In the genomic region with DNA sequence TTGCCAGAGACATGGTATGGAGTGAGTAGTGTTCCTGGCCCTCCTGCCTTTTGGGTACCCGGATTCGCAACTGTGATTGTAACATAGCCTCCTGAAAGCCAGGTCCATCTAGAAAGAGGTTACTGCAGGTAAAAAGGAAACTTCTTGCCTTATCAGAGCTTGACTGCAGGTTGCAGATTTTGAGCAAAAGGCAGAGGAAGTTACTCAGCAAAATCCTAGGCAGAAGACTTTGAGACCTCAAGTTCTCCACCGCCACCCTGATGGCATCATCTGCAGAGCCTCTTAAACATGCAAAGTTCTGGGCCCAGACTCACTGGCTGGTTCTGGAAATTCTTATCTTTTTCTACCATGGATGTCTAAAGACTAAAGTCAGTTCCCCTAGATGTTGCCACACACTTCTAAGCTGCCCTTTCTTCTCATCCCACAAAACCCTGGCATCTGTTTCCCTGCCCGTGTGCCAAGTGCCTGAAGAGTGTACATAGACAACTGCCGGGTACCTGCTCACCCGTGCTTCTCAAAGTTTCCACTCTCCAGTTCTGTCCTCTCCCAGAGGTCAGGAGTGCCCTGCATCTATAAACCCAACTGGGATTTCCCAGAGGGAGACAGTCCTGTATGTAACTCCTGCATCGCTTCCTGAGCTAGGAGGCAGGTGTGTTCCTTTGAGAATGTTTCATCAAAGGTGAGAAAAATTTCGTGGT, we compare ENCODE assay signal across 7 mouse cellular contexts. TPM values are rescaled to one million over a fixed set of nuclear protein-coding genes. Genes with fewer than 3 reads are reported as not detected.
A peak's percentile ranks its signal among the peaks of the same experiment; 100 is the strongest.
DNase-seq lines count a peak whose midpoint lies in the region; ATAC-seq and TF ChIP-seq lines count a peak whose summit lies in the region.

No protein-coding gene starts in this region.

- ATAC-seq in lung, embryonic 14.5 days (ENCODE audit: insufficient read depth): no peak
- no peak for ATAC-seq in limb, embryonic 15.5 days (ENCODE audit: insufficient number of reproducible peaks, low FRiP score, low TSS enrichment, low read depth)
- ATAC-seq in stomach, embryonic 15.5 days (ENCODE audit: insufficient read depth, low FRiP score, low read depth): no peak

- peaks cover 8% of the 10 kb centered on the region for H3K4me1 ChIP-seq in lung, embryonic 14.5 days (ENCODE audit: insufficient read depth)
- H3K4me1 ChIP-seq in forebrain, embryonic 10.5 days: peaks cover 32% of the 10 kb centered on the region
- H3K4me1 ChIP-seq in limb, embryonic 15.5 days: peaks cover 24% of the 10 kb centered on the region
- H3K4me1 ChIP-seq in stomach, embryonic 15.5 days: peaks cover 5% of the 10 kb centered on the region

- no peak overlapping the region for H3K9ac ChIP-seq in lung, embryonic 14.5 days
- no peak overlapping the region for H3K9ac ChIP-seq in limb, embryonic 15.5 days
- no peak overlapping the region for H3K9ac ChIP-seq in stomach, embryonic 15.5 days

- H3K4me3 ChIP-seq in lung, embryonic 14.5 days (ENCODE audit: low read depth, low read length): 0 out of 2 replicates have a peak overlapping the region, but pooled peaks have one; percentile 72
- peak overlapping the region; percentile 83 for H3K4me3 ChIP-seq in forebrain, embryonic 10.5 days
- no peak overlapping the region for H3K4me3 ChIP-seq in limb, embryonic 15.5 days
- H3K4me3 ChIP-seq in stomach, embryonic 15.5 days (replicated peaks): no peak overlapping the region

- no peak overlapping the region for H3K27ac ChIP-seq in lung, embryonic 14.5 days (ENCODE audit: low read depth)
- H3K27ac ChIP-seq in forebrain, embryonic 10.5 days: 0 out of 2 replicates have a peak overlapping the region, but pooled peaks have one; percentile 94
- H3K27ac ChIP-seq in limb, embryonic 15.5 days: no peak overlapping the region
- no peak overlapping the region for H3K27ac ChIP-seq in stomach, embryonic 15.5 days

- WGBS in lung, embryonic 14.5 days: 59% methylated on average over 8 of the region's 8 CpGs
- 72% methylated on average over 8 of the region's 8 CpGs for WGBS in forebrain, embryonic 10.5 days
- 65% methylated on average over 8 of the region's 8 CpGs for whole genome bisulfite sequencing in limb, embryonic 15.5 days
- 65% methylated on average over 8 of the region's 8 CpGs for WGBS in stomach, embryonic 15.5 days

- no peaks in the 10 kb centered on the region for H3K36me3 ChIP-seq in lung, embryonic 14.5 days (ENCODE audit: insufficient read depth)
- H3K36me3 ChIP-seq in forebrain, embryonic 10.5 days (replicated peaks): no peaks in the 10 kb centered on the region
- no peaks in the 10 kb centered on the region for H3K36me3 ChIP-seq in limb, embryonic 15.5 days
- H3K36me3 ChIP-seq in stomach, embryonic 15.5 days: no peaks in the 10 kb centered on the region

- H3K27me3 ChIP-seq in lung, embryonic 14.5 days (ENCODE audit: insufficient read depth, low read length): peaks cover 8% of the 10 kb centered on the region
- H3K27me3 ChIP-seq in forebrain, embryonic 10.5 days (ENCODE audit: poor library complexity, severe bottlenecking): peaks cover 18% of the 10 kb centered on the region
- H3K27me3 ChIP-seq in limb, embryonic 15.5 days: no peaks in the 10 kb centered on the region
- 0 out of 2 replicates have a peak, but pooled peaks cover 3% of the 10 kb centered on the region for H3K27me3 ChIP-seq in stomach, embryonic 15.5 days (replicated peaks)

- H3K4me2 ChIP-seq in lung, embryonic 14.5 days: peak overlapping the region; percentile 88
- peak overlapping the region; percentile 88; the same call in 1 of the 2 replicates for H3K4me2 ChIP-seq in limb, embryonic 15.5 days
- 0 out of 2 replicates have a peak overlapping the region, but pooled peaks have one; percentile 91 for H3K4me2 ChIP-seq in stomach, embryonic 15.5 days

- no peak for TF ChIP-seq CTCF in lung, embryonic 14.5 days (IDR thresholded peaks at IDR 0.05; ENCODE audit: low read depth)

- H3K9me3 ChIP-seq in lung, embryonic 14.5 days (ENCODE audit: low read depth, low read length): no peaks in the 10 kb centered on the region
- H3K9me3 ChIP-seq in forebrain, embryonic 10.5 days: no peaks in the 10 kb centered on the region
- no peaks in the 10 kb centered on the region for H3K9me3 ChIP-seq in limb, embryonic 15.5 days
- H3K9me3 ChIP-seq in stomach, embryonic 15.5 days: no peaks in the 10 kb centered on the region

- DNase-seq in lung, embryonic 14.5 days: no peak
- no peak for DNase-seq in lung, postnatal 14 days
- peak; percentile 18 for DNase-seq in forebrain, embryonic 10.5 days (ENCODE audit: extremely low spot score, low spot score)
- DNase-seq in right cerebral cortex, postnatal 25 days: no peak
- DNase-seq in left cerebral cortex, adult 11 months (ENCODE audit: low spot score): no peak

RNA-seq across cellular contexts. Expression of gene Tspan5, which starts 1.0 kb away (rescaled TPM):
- 28.3 and 30.6 TPM in 2 replicates for polyA plus RNA-seq in lung, embryonic 14.5 days (2014; fragmentation: Nextera tagmentation; extraction: Ambion mirVana)
- polyA plus RNA-seq in forebrain, embryonic 10.5 days (2016; fragmentation: Nextera tagmentation; extraction: Ambion mirVana): 25.3 and 25.7 TPM in 2 replicates
- polyA plus RNA-seq in limb, embryonic 15.5 days (2015; fragmentation: Nextera tagmentation; extraction: Ambion mirVana): 36.4 and 44.7 TPM in 2 replicates
- 34.9 and 37.0 TPM in 2 replicates for polyA plus RNA-seq in stomach, embryonic 15.5 days (2015; fragmentation: Nextera tagmentation; extraction: Ambion mirVana)

Comparison
In these comparisons a context has a peak if more than half of its experiments do, and no peak if none do; other contexts are left out.
1. H3K4me3 ChIP-seq: peak in lung, embryonic 14.5 days (single experiment) and forebrain, embryonic 10.5 days (single experiment); none in limb, embryonic 15.5 days (single experiment) and stomach, embryonic 15.5 days (single experiment).
2. Peak in every context shown above with its lines, with median percentiles within 50 percentile points of each other: H3K4me2 ChIP-seq.